Mouse (Mus musculus): Measurements from ENCODE around the gene Xkr7. TPM values are rescaled to one million over a fixed set of nuclear protein-coding genes. Genes with fewer than 3 reads are reported as not detected.

Xkr7 gene
- polyA plus RNA-seq, 1 experiment: not detected

DNA sequence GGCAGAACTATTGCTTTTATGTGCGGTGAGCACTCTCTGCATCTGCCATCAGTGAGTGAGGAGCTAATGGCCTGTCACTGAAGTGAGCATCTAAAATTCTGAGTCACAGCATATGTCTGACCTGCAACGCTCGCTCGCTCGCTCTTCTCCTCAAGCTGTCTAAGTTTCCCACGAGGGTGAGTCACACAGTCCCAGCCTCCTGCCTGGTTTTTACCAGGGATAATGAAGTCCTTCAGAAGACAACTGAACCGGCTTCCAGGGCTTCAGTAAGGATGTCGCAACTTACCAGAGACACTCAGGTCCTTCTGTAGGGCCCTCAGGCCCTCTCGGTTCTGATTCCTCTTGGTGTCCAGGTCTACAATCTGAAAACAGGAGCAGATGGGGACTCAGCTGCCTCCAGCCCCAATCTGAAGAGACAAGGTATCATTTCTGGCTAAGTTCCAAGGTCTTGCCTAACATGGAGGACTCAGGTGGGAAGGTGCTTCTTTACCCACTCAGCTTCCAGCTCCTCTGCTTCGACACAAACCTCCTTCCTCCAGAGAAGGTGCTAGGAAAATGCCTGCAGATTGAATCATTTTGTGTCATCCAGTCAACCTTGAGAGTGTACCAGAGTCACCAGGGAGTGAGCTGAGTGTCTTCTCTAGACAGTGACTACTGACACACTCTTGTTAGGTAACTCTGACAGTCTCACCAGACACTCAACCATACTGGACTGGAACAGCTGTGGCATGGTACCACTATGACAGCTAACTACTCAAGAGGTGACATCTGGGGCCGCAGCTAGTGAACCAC, 17.7 kb upstream of the Xkr7 start:
- 86% methylated on average over 11 of the region's 11 CpGs for WGBS
- no peak for DNase-seq
- H3K4me3 ChIP-seq (replicated peaks; ENCODE audit: extremely low read depth, low read depth, low read length): no peak overlapping the region

DNA sequence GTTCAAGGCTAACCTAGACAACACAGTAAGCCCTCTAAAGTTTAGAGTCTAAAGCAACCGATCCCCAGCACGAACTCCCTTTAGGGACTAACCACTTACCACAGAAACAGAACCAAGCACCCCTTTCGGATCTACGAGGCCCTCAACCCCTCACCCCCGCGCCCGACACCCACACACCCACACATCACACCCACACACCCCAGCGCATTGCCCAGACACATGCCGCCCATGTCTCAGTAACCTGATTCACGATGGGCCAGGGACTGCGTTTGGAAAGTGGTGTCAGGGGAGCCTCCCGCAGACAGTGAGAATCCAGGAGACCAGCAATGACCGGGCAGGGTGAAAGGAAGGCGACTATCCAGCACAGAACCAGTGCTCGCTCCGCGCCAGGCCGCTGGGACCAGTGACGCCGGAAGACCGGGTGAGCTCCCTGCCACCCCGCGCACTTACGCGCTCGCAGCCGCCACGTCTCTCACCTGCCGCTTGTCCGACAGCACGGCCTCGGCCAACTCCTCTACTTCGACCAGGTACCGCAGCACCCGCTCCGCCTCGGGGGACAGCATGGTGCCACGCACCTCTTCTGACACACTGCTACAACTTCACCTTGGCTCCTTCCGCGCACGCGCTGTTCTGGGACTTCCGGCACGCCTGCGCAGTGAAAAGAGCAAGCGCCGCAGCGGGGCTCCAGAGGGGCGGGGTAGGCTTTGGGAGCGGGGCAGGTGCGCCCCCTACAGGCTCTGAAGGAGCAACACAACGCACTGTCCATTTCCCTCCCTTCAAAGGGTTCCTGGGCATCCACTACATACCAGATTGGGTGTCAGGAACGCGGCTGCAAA, 16.7 kb upstream of the Xkr7 start, which contains the start of gene Pdrg1:
Gene Pdrg1 (minus strand): TSS at position 670 of the 836 bp plus-strand sequence.
- DNase-seq: peak; percentile 94
- peak within 1 kb of the TSS; percentile 96 for H3K4me3 ChIP-seq (replicated peaks; ENCODE audit: extremely low read depth, low read depth, low read length)
- peak; percentile 71 for TF ChIP-seq CTCF (IDR thresholded peaks at IDR 0.05; ENCODE audit: insufficient read depth, low read length)
- TF ChIP-seq POLR2A (IDR thresholded peaks at IDR 0.05; ENCODE audit: borderline replicate concordance, extremely low read depth, low read depth, low read length): peak; percentile 94; the same call in 1 of the 2 replicates
- peaks cover 5% of the 10 kb centered on the region; the same call in 1 of the 2 replicates for H3K4me1 ChIP-seq (ENCODE audit: control insufficient read depth, insufficient read depth, low read length)
- WGBS: 1% methylated on average over 54 of the region's 54 CpGs

More for the DNA sequence above, 17.7 kb upstream of the Xkr7 start:
- peaks cover 5% of the 10 kb centered on the region; the same call in 1 of the 2 replicates for H3K4me1 ChIP-seq (ENCODE audit: control insufficient read depth, insufficient read depth, low read length)
- TF ChIP-seq POLR2A (IDR thresholded peaks at IDR 0.05; ENCODE audit: borderline replicate concordance, extremely low read depth, low read depth, low read length): no peak
- no peak for TF ChIP-seq CTCF (IDR thresholded peaks at IDR 0.05; ENCODE audit: insufficient read depth, low read length)

DNA sequence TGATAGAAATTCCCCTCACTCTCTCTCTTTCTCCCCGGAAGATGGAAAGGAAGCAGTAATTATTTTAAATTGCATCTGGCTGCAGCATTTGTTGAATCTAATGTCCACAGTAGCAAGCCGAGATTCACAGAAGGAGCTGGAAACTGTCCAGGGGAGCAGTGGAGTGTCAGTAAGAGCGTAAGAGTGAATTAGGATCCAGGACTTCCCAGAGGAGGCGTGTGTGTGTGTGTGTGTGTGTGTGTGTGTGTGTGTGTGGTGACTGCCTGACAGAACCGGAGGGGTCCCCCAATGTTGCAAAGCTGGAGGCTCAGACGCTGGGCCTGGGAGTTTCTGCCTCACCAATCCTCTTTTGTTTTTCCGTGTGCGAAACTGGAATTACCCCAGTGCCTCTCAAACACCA, 15.8 kb upstream of the Xkr7 start:
- WGBS: 36% methylated on average over 8 of the region's 8 CpGs
- no peak for DNase-seq
- H3K4me3 ChIP-seq (replicated peaks; ENCODE audit: extremely low read depth, low read depth, low read length): no peak overlapping the region
- peaks cover 5% of the 10 kb centered on the region; the same call in 1 of the 2 replicates for H3K4me1 ChIP-seq (ENCODE audit: control insufficient read depth, insufficient read depth, low read length)
- TF ChIP-seq CTCF (IDR thresholded peaks at IDR 0.05; ENCODE audit: insufficient read depth, low read length) (no peak), POLR2A (IDR thresholded peaks at IDR 0.05; ENCODE audit: borderline replicate concordance, extremely low read depth, low read depth, low read length) (no peak)

GRCm38 (mm10) chr2:153016786-153017185, 14.9 kb upstream of the Xkr7 start:
- Histone ChIP-seq H3K4me3 (replicated peaks; ENCODE audit: extremely low read depth, low read depth, low read length) (no peak overlapping the region), H3K4me1 (ENCODE audit: control insufficient read depth, insufficient read depth, low read length) (peaks cover 5% of the 10 kb centered on the region; the same call in 1 of the 2 replicates)
- DNase-seq: no peak
- WGBS: 35% methylated on average over 5 of the region's 5 CpGs
- TF ChIP-seq CTCF (IDR thresholded peaks at IDR 0.05; ENCODE audit: insufficient read depth, low read length): no peak

GRCm38 (mm10) chr2:153019355-153019754, 12.3 kb upstream of the Xkr7 start:
- H3K4me1 ChIP-seq (ENCODE audit: control insufficient read depth, insufficient read depth, low read length): peaks cover 2% of the 10 kb centered on the region; the same call in 1 of the 2 replicates
- TF ChIP-seq POLR2A (IDR thresholded peaks at IDR 0.05; ENCODE audit: borderline replicate concordance, extremely low read depth, low read depth, low read length) (no peak), CTCF (IDR thresholded peaks at IDR 0.05; ENCODE audit: insufficient read depth, low read length) (no peak)
- no peak for DNase-seq
- 85% methylated on average over 3 of the region's 3 CpGs for WGBS
- H3K4me3 ChIP-seq (replicated peaks; ENCODE audit: extremely low read depth, low read depth, low read length): no peak overlapping the region

DNA sequence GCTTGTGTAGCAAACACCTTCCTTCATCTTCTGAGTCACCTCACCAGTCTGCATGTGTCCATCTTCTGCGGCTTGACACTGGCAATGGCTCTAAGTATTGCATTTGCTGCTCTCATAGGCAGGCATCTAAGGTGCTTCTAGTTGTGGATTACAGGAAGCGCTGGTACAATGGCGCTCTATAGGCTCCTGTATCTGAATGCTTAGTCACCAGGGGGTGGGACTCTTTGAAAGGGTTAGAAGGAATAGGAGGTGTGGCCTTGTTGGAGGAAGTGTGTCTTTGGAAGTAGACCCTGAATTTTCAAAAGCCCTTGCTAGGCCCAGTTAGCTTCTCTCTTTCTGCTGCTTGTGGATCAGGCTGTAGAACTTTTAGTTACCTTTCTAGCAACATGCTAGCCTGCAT, 10.5 kb upstream of the Xkr7 start:
- Histone ChIP-seq H3K4me1 (ENCODE audit: control insufficient read depth, insufficient read depth, low read length) (no peaks in the 10 kb centered on the region), H3K4me3 (replicated peaks; ENCODE audit: extremely low read depth, low read depth, low read length) (no peak overlapping the region)
- 66% methylated on average over 3 of the region's 3 CpGs for WGBS
- DNase-seq: no peak
- TF ChIP-seq POLR2A (IDR thresholded peaks at IDR 0.05; ENCODE audit: borderline replicate concordance, extremely low read depth, low read depth, low read length): no peak
- no peak for TF ChIP-seq CTCF (IDR thresholded peaks at IDR 0.05; ENCODE audit: insufficient read depth, low read length)

DNA sequence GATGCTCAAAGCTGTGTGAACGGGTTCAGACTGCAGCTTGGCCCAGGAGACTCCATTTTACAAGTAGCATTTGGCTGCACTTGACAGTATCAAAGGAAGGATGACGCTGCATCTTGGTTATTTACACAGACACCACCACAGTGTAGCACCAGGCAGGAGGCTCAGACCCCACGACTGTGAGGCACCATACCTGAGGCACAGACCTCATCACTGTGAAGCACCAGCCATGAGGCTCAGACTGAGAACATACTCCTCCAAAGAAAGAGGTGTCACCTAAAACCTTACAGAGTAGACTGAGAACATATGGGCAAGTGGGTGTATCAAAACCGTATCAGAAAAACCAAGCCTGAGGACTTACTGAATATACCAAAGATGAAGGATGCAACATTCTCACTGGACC, 8.8 kb upstream of the Xkr7 start:
- DNase-seq: no peak
- TF ChIP-seq CTCF (IDR thresholded peaks at IDR 0.05; ENCODE audit: insufficient read depth, low read length): no peak
- TF ChIP-seq POLR2A (IDR thresholded peaks at IDR 0.05; ENCODE audit: borderline replicate concordance, extremely low read depth, low read depth, low read length): no peak
- 47% methylated on average over 4 of the region's 4 CpGs for WGBS
- no peak overlapping the region for H3K4me3 ChIP-seq (replicated peaks; ENCODE audit: extremely low read depth, low read depth, low read length)
- no peaks in the 10 kb centered on the region for H3K4me1 ChIP-seq (ENCODE audit: control insufficient read depth, insufficient read depth, low read length)

GRCm38 (mm10) chr2:153026052-153026451, 5.6 kb upstream of the Xkr7 start:
- WGBS: 71% methylated on average over 7 of the region's 7 CpGs
- TF ChIP-seq POLR2A (IDR thresholded peaks at IDR 0.05; ENCODE audit: borderline replicate concordance, extremely low read depth, low read depth, low read length) (no peak), CTCF (IDR thresholded peaks at IDR 0.05; ENCODE audit: insufficient read depth, low read length) (no peak)
- H3K4me3 ChIP-seq (replicated peaks; ENCODE audit: extremely low read depth, low read depth, low read length): no peak overlapping the region
- no peak for DNase-seq
- no peaks in the 10 kb centered on the region for H3K4me1 ChIP-seq (ENCODE audit: control insufficient read depth, insufficient read depth, low read length)

- Histone ChIP-seq H3K4me3 (replicated peaks; ENCODE audit: extremely low read depth, low read depth, low read length) (no peak overlapping the region), H3K4me1 (ENCODE audit: control insufficient read depth, insufficient read depth, low read length) (no peaks in the 10 kb centered on the region)
- DNase-seq: no peak
- no peak for TF ChIP-seq POLR2A (IDR thresholded peaks at IDR 0.05; ENCODE audit: borderline replicate concordance, extremely low read depth, low read depth, low read length)
- 53% methylated on average over 4 of the region's 4 CpGs for WGBS
Measured at GRCm38 (mm10) chr2:153027501-153027900, 4.2 kb upstream of the Xkr7 start.
